Mouse (Mus musculus) embryonic fibroblast, embryonic 13.5 days (primary cell): ENCODE results near the gene Kcnh7. TPM values are rescaled to one million over a fixed set of nuclear protein-coding genes. Genes with fewer than 3 reads are reported as not detected.

Experiments used
- H3K27ac ChIP-seq: 2 replicates; pipeline ENCODE4 v1.5.1; 2012; ENCODE audit warnings: low read length, control low read depth, inconsistent platforms; ENCODE audit not compliant: insufficient read depth
- H3K4me1 ChIP-seq: 2 replicates; pipeline ENCODE4 v1.6.1; 2011; ENCODE audit warnings: low read length; ENCODE audit not compliant: control insufficient read depth, insufficient read depth
- H3K4me3 ChIP-seq: 2 replicates; pipeline ENCODE4 v1.5.1; 2011; ENCODE audit warnings: mild to moderate bottlenecking, control low read depth, low read length; ENCODE audit not compliant: insufficient read depth
- CTCF ChIP-seq: IDR thresholded peaks from 2 replicates; pipeline ENCODE4 v1.5.1; 2011; ENCODE audit warnings: mild to moderate bottlenecking, control low read depth, low read length, moderate library complexity, borderline replicate concordance; ENCODE audit not compliant: insufficient read depth
- POLR2A ChIP-seq: IDR thresholded peaks from 2 replicates; pipeline ENCODE4 v1.6.1; 2011; ENCODE audit warnings: low read depth, mild to moderate bottlenecking, control low read depth, low read length, moderate library complexity
- polyA plus RNA-seq: library from polyadenylated mRNA; stranded (reverse); fragments of >200 nt; gene quantifications from 2 replicates; pipeline ENCODE4 v1.2.4, GENCODE M21; 2011; ENCODE audit warnings: low read depth; ENCODE audit not compliant: missing spikeins, insufficient read length

Kcnh7 gene
- polyA plus RNA-seq, 1 experiment, result not detected

GRCm38 (mm10) chr2:63105971-63106370 is 78.1 kb downstream of the Kcnh7 start:
- TF ChIP-seq POLR2A (no peak), CTCF (no peak)
- no peak overlapping the region for H3K4me3 ChIP-seq
- H3K27ac ChIP-seq, result no peak overlapping the region
- no peaks in the 10 kb centered on the region for H3K4me1 ChIP-seq

DNA sequence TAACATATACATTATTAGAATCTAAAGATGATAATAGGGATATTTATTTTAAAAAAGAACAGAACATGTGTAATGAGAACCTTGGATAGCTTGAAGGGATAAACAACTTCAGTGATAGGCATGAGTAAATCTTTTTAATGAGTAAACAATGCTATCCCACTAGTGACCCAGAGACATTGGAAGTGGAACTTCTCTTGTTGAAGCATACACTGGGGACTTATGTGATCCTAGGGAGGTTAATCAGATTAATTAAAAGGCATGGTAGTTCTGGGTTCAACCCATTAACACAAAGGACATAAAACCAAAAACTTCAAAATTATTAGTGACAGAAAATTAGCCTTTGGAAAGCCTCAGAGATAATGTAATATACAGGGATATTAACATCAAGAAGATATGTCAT is 84.4 kb downstream of the Kcnh7 start:
- Histone ChIP-seq H3K4me1 (no peaks in the 10 kb centered on the region), H3K4me3 (no peak overlapping the region), H3K27ac (no peak overlapping the region)
- TF ChIP-seq POLR2A (no peak), CTCF (no peak)

GRCm38 (mm10) chr2:63091775-63092174 is 92.3 kb downstream of the Kcnh7 start:
- no peaks in the 10 kb centered on the region for H3K4me1 ChIP-seq
- TF ChIP-seq POLR2A (no peak), CTCF (no peak)
- H3K27ac ChIP-seq, result no peak overlapping the region
- H3K4me3 ChIP-seq, result no peak overlapping the region

- Histone ChIP-seq H3K4me3 (no peak overlapping the region), H3K4me1 (no peaks in the 10 kb centered on the region), H3K27ac (no peak overlapping the region)
- TF ChIP-seq POLR2A (no peak), CTCF (no peak)
These were observed 93.6 kb downstream of the Kcnh7 start for GRCm38 (mm10) chr2:63090447-63090846.

- TF ChIP-seq CTCF (no peak), POLR2A (no peak)
- no peak overlapping the region for H3K4me3 ChIP-seq
- no peaks in the 10 kb centered on the region for H3K4me1 ChIP-seq
- H3K27ac ChIP-seq, result no peak overlapping the region
These were observed 125.7 kb downstream of the Kcnh7 start for GRCm38 (mm10) chr2:63058386-63058785.

- TF ChIP-seq CTCF, result no peak
- TF ChIP-seq POLR2A, result no peak
- Histone ChIP-seq H3K4me3 (no peak overlapping the region), H3K4me1 (no peaks in the 10 kb centered on the region), H3K27ac (no peak overlapping the region)
These were observed 134.2 kb downstream of the Kcnh7 start for GRCm38 (mm10) chr2:63049884-63050283.

DNA sequence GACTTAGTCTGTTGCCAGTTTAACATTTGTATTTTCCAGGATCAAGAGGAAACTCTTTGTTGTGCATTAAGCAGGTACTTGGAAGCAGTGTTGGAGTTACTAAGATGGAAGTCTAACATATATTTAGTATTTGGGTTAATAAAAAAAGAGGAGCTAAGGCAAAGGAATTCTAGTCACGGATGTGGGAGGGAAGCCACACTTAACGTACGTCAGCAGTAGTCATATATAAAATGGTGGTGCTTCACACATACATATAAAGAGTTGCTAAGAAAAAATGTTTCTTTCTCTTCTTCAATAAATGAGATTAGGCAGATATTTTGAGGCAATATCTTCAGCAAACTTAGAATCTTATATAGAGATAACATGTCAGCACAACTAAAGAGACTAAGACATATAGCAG is 144.4 kb downstream of the Kcnh7 start:
- Histone ChIP-seq H3K27ac (no peak overlapping the region), H3K4me1 (no peaks in the 10 kb centered on the region), H3K4me3 (no peak overlapping the region)
- no peak for TF ChIP-seq CTCF
- TF ChIP-seq POLR2A, result no peak

DNA sequence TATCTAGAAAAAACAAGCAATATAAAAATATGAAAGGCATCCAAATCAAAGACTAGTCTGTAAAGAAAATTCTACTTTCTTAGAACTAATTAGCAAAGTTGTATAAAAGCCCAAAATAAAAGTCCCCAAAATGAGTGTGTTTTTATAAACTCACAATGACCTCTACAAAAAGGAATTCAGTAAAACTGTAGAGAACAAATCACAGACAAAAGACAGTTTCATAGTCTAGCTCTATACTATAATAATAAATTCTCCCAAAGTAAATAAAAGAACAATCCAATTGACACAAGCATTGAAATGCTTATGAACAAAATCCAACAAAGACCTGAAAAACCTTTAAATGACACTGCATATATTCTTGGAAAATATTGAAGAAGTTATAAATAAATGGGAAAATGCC is 169.2 kb downstream of the Kcnh7 start:
- Histone ChIP-seq H3K4me3 (no peak overlapping the region), H3K27ac (no peak overlapping the region), H3K4me1 (no peaks in the 10 kb centered on the region)
- TF ChIP-seq CTCF (no peak), POLR2A (no peak)

- Histone ChIP-seq H3K4me3 (no peak overlapping the region), H3K27ac (no peak overlapping the region), H3K4me1 (no peaks in the 10 kb centered on the region)
- no peak for TF ChIP-seq POLR2A
These were observed 174.9 kb downstream of the Kcnh7 start for GRCm38 (mm10) chr2:63009141-63009540.

DNA sequence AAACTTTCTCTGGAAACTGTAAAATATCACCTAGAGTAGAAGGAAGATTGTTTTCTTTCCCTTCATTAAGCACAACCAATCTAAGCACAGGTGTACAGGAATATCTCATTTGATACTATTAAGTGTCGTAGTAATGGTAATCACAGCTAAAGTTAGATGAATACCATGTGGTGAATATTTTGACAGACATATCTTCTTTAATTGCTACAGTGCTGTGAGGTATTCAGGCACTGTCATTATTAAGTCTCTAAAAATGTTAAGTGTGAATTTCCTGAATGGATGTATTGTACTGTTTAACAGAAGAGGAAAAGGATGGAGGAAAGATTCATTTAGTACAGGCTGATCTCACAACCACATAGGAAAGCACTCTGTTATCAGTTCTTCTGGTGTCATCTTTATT is 181.3 kb downstream of the Kcnh7 start:
- H3K4me1 ChIP-seq, result no peaks in the 10 kb centered on the region
- H3K4me3 ChIP-seq, result no peak overlapping the region
- TF ChIP-seq POLR2A (no peak), CTCF (no peak)
- no peak overlapping the region for H3K27ac ChIP-seq

GRCm38 (mm10) chr2:62997692-62998091 is 186.4 kb downstream of the Kcnh7 start:
- H3K4me1 ChIP-seq, result no peaks in the 10 kb centered on the region
- H3K27ac ChIP-seq, result no peak overlapping the region
- H3K4me3 ChIP-seq, result no peak overlapping the region
- TF ChIP-seq CTCF, result no peak
- TF ChIP-seq POLR2A, result no peak
